Mouse (Mus musculus): ENCODE measurements at regions not wholly inside any gene's neighbourhood (a gene's known extent, or its start where the extent isn't known, plus 50 kb on each side); places are given as distances from the start of the nearest gene placed in this dataset.

- TF ChIP-seq GATA1 (IDR thresholded peaks at IDR 0.05; ENCODE audit: borderline replicate concordance, low read length): no peak
- TF ChIP-seq FLI1 (IDR thresholded peaks at IDR 0.05; ENCODE audit: low read length): no peak
Measured at GRCm38 (mm10) chr10:99827476-99827875, 68.0 kb upstream of the Csl start.

All from megakaryocyte, embryonic 14.5 days (primary cell).